Mouse (Mus musculus): Measurements from ENCODE around the gene Ubqln4. TPM values are rescaled to one million over a fixed set of nuclear protein-coding genes. Genes with fewer than 3 reads are reported as not detected.

Ubqln4 gene
- total and polyA plus RNA-seq, 3 experiments = 22.8 to 62.2 (median 39.6) TPM

DNA sequence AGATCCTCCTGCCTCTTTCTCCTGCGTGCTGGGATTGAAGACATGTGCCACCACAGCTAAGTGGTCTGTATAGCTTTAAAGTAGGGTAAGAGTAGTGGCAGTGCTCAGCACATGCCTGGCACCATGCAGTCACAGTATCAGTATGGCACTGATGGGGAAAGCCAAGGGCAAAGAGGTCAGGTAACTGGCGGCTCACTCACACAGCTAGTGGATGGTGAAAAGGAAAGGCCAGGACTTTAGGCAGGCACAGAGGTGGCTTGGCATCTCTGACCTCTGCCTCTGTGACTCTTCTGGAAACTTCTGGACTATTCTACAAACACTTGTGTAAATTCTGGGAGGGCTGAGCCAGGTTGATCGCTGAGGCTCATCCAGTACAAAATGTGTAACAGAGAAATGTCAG lies 12.6 kb downstream of the Ubqln4 start:
- H3K4me2 ChIP-seq (ENCODE audit: insufficient read depth, low read depth, poor library complexity, severe bottlenecking) = no peak overlapping the region

DNA sequence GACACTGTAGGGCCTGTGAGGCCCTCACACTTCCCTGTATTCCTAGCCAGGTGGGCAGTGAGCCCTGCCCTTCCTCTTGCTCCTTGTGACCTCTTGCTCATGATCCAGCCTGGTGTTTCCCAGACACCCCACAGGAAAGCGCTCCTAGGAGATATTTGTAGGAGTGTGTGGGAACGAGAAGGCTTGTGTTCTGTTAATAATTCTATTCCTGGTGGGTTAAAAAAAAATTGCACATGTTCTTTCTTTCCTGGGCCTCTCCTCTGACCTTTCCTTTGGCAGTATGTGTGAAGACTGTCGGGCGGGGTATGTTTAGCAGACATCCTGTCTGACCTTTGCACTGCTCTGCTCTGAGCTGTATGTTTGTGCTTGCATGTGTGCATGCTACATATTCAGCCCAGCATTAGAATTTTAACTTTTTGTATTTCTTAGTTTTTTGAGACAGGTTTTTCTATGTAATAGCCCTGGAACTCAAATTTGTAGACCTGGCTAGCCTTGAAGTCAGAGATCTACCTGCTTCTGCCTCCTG lies 13.0 kb downstream of the Ubqln4 start:
- H3K4me1 ChIP-seq (ENCODE audit: control insufficient read depth in 1 of 2, insufficient read depth in 2 of 2) = peaks cover 0 to 3% of the 10 kb centered on the region in 2 experiments; a peak in 1 of 4 replicates
- H3K4me2 ChIP-seq (ENCODE audit: insufficient read depth, low read depth, poor library complexity, severe bottlenecking) = no peak overlapping the region
- H3K79me2 ChIP-seq (replicated peaks; ENCODE audit: control insufficient read depth, extremely low read depth, insufficient read depth, poor library complexity, severe bottlenecking) = no peaks in the 10 kb centered on the region
- H3K36me3 ChIP-seq (replicated peaks in 1 of 2; ENCODE audit: control insufficient read depth in 1 of 2, insufficient read depth in 1 of 2, low read length in 1 of 2) = peaks cover 68 to 89% of the 10 kb centered on the region in 2 experiments
- dilution Hi-C loops (cut with MboI; ENCODE audit: extremely low pct_ligation_motif_present, extremely low pct_unique_long_range_greater_than_20kb, low sequenced_read_pairs) (no loop called here), in situ Hi-C loops (cut with MboI; ENCODE audit: low pct_ligation_motif_present, low pct_unique_long_range_greater_than_20kb, low sequenced_read_pairs) (no loop called here)
- H3K27me3 ChIP-seq (replicated peaks) = no peaks in the 10 kb centered on the region
- H3K9me3 ChIP-seq (replicated peaks; ENCODE audit: low read length) = no peaks in the 10 kb centered on the region
- TF ChIP-seq KAT2A (IDR thresholded peaks at IDR 0.05; ENCODE audit: insufficient replicate concordance, low read length) (no peak), MEF2A (IDR thresholded peaks at IDR 0.05; ENCODE audit: borderline replicate concordance, low read depth, low read length) (no peak), ZC3H11A (IDR thresholded peaks at IDR 0.05; ENCODE audit: low read depth, low read length) (no peak), UBTF (IDR thresholded peaks at IDR 0.05; ENCODE audit: low read depth, low read length) (no peak), RAD21 (IDR thresholded peaks at IDR 0.05; ENCODE audit: low read depth, low read length) (no peak), MYC (IDR thresholded peaks at IDR 0.05; ENCODE audit: low read depth, low read length) (no peak), SIN3A (IDR thresholded peaks at IDR 0.05; ENCODE audit: low read length) (no peak), HCFC1 (IDR thresholded peaks at IDR 0.05; ENCODE audit: low read depth, low read length) (no peak), TCF12 (IDR thresholded peaks at IDR 0.05; ENCODE audit: low read depth, low read length) (no peak), NRF1 (IDR thresholded peaks at IDR 0.05; ENCODE audit: low read depth, low read length) (no peak), CTCF (conservative IDR thresholded peaks at IDR 0.05 in 1 of 2, IDR thresholded peaks at IDR 0.05 in 1 of 2; ENCODE audit: low read depth in 2 of 2, low read length in 2 of 2) (no peak)
- H3K9ac ChIP-seq (ENCODE audit: insufficient read depth, low read depth) = no peak overlapping the region
- H3K27ac ChIP-seq (ENCODE audit: insufficient read depth, low read depth) = no peak overlapping the region
- no peak overlapping the region for H3K4me3 ChIP-seq (replicated peaks in 1 of 3; ENCODE audit: low read depth in 2 of 3, low read length in 2 of 3, poor library complexity in 1 of 3)
- DNase-seq (ENCODE audit: extremely low read depth) = no peak

More for the DNA sequence above, 12.6 kb downstream of the Ubqln4 start:
- H3K4me1 ChIP-seq (ENCODE audit: control insufficient read depth in 1 of 2, insufficient read depth in 2 of 2) = peaks cover 0 to 3% of the 10 kb centered on the region in 2 experiments; a peak in 1 of 4 replicates
- TF ChIP-seq MAZ (IDR thresholded peaks at IDR 0.05; ENCODE audit: low read depth, low read length) = no peak
- TF ChIP-seq POLR2A (IDR thresholded peaks at IDR 0.05; ENCODE audit: low read depth, low read length) = no peak
- TF ChIP-seq TCF12 (IDR thresholded peaks at IDR 0.05; ENCODE audit: low read depth, low read length) = no peak
- TF ChIP-seq RCOR1 (conservative IDR thresholded peaks at IDR 0.05; ENCODE audit: low read depth, low read length) = no peak
- TF ChIP-seq POLR2AphosphoS2 (IDR thresholded peaks at IDR 0.05; ENCODE audit: low read depth, low read length) = no peak
- TF ChIP-seq JUND (conservative IDR thresholded peaks at IDR 0.05; ENCODE audit: low read depth, low read length) = no peak
- no peak for TF ChIP-seq ETS1 (conservative IDR thresholded peaks at IDR 0.05; ENCODE audit: low read depth, low read length)
- no peak for TF ChIP-seq KAT2A (IDR thresholded peaks at IDR 0.05; ENCODE audit: insufficient replicate concordance, low read length)
- TF ChIP-seq MAFK (IDR thresholded peaks at IDR 0.05; ENCODE audit: insufficient replicate concordance, low read length) = no peak
- H3K9me3 ChIP-seq (replicated peaks; ENCODE audit: low read length) = no peaks in the 10 kb centered on the region
- H3K36me3 ChIP-seq (replicated peaks in 1 of 2; ENCODE audit: control insufficient read depth in 1 of 2, insufficient read depth in 1 of 2, low read length in 1 of 2) = peaks cover 70 to 94% of the 10 kb centered on the region in 2 experiments
- H3K27ac ChIP-seq (ENCODE audit: insufficient read depth, low read depth) = no peak overlapping the region
- H3K27me3 ChIP-seq (replicated peaks) = no peaks in the 10 kb centered on the region
- in situ Hi-C loops (cut with MboI; ENCODE audit: low pct_ligation_motif_present, low pct_unique_long_range_greater_than_20kb, low sequenced_read_pairs) (no loop called here), dilution Hi-C loops (cut with MboI; ENCODE audit: extremely low pct_ligation_motif_present, extremely low pct_unique_long_range_greater_than_20kb, low sequenced_read_pairs) (no loop called here)
- H3K79me2 ChIP-seq (replicated peaks; ENCODE audit: control insufficient read depth, extremely low read depth, insufficient read depth, poor library complexity, severe bottlenecking) = no peaks in the 10 kb centered on the region
- no peak overlapping the region for H3K4me3 ChIP-seq (replicated peaks in 1 of 3; ENCODE audit: low read depth in 2 of 3, low read length in 2 of 3, poor library complexity in 1 of 3)
- no peak for DNase-seq (ENCODE audit: extremely low read depth)
- H3K9ac ChIP-seq (ENCODE audit: insufficient read depth, low read depth) = no peak overlapping the region

All from CH12.LX (cell line).